Mouse (Mus musculus) hindbrain, embryonic 11.5 days (tissue): ENCODE results near the gene B130006D01Rik. TPM values are rescaled to one million over a fixed set of nuclear protein-coding genes. Genes with fewer than 3 reads are reported as not detected.
A peak's percentile ranks its signal among the peaks of the same experiment; 100 is the strongest.

Source experiments
- ATAC-seq: fragments of 200-750 bp; cut with Nextera tagmentation; 2 replicates; pipeline ENCODE4 v1.8.0; 2017; ENCODE audit warnings: mild to moderate bottlenecking, moderate TSS enrichment, moderate library complexity; ENCODE audit not compliant: low FRiP score
- DNase-seq: peaks from one replicate; pipeline ENCODE4 v3.0.0-alpha.2; 2015; ENCODE audit warnings: low spot score
- H3K27ac ChIP-seq: fragments of 300-500 bp; sonication (generic); 2 replicates; pipeline ENCODE4 v1.5.1; 2014; ENCODE audit warnings: mild to moderate bottlenecking, low read depth, low read length
- H3K27me3 ChIP-seq: fragments of 300-500 bp; sonication (generic); 2 replicates; pipeline ENCODE4 v1.6.1; 2014; ENCODE audit warnings: mild to moderate bottlenecking, low read length, moderate library complexity, mixed read lengths; ENCODE audit not compliant: control insufficient read depth, insufficient read depth
- H3K36me3 ChIP-seq: fragments of 300-500 bp; sonication (generic); 2 replicates; pipeline ENCODE4 v1.6.1; 2014; ENCODE audit warnings: mild to moderate bottlenecking, low read length, moderate library complexity, mixed read lengths; ENCODE audit not compliant: control insufficient read depth, insufficient read depth
- H3K4me1 ChIP-seq: fragments of 300-500 bp; sonication (generic); replicated peaks from 2 replicates; pipeline ENCODE4 v1.6.1; 2014; ENCODE audit warnings: low read length, mixed read lengths; ENCODE audit not compliant: control insufficient read depth, insufficient read depth
- H3K4me2 ChIP-seq: fragments of 300-500 bp; sonication (generic); replicated peaks from 2 replicates; pipeline ENCODE4 v1.6.1; 2014; ENCODE audit warnings: mild to moderate bottlenecking, low read depth, low read length
- H3K4me3 ChIP-seq: fragments of 300-500 bp; sonication (generic); 2 replicates; pipeline ENCODE4 v1.5.1; 2014; ENCODE audit warnings: low read depth, low read length
- H3K9ac ChIP-seq: fragments of 300-500 bp; sonication (generic); 2 replicates; pipeline ENCODE4 v1.6.1; 2014; ENCODE audit warnings: low read depth, low read length
- H3K9me3 ChIP-seq: fragments of 300-500 bp; sonication (generic); 2 replicates; pipeline ENCODE4 v1.6.1; 2016; ENCODE audit warnings: low read length; ENCODE audit not compliant: control insufficient read depth
- WGBS: fragments of 180-500 bp; shearing (Covaris S2); extraction: QIAGEN DNeasy Blood & Tissue Kit; methylation state at CpG from one replicate; pipeline ENCODE4 v1.1.7; 2014; 5-methylcytosine and 5-hydroxymethylcytosine counted together
- polyA plus RNA-seq: library from polyadenylated mRNA; unstranded; fragments of >200 nt; fragmentation: Nextera tagmentation; extraction: Ambion mirVana; gene quantifications from 2 replicates; pipeline ENCODE4 v1.2.1, GENCODE M21; 2014

The B130006D01Rik gene
- polyA plus RNA-seq, 1 experiment from 2014 or later, result 2.5 TPM

DNA sequence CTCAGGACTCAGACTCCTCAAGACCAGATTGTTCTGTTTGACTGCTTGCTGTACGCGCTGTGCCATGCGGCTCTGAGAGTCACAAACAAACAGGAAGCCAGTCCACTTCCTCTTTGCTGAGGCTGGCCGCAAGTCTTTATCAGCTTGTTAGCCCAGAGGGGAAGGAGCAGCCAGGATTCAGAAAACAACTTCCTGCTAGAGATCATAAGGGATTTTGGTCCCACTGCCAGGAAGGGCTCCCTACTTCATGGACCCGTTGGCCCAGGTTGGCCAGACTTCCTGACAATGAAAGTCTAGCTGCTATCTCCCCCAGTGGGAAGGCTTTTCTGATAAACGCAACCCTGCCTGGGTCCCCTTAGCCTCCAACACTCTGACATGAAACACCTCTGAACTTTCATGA, 34.9 kb upstream of the B130006D01Rik start:
- Histone ChIP-seq H3K4me2 (no peak overlapping the region; the same call in 1 of the 2 replicates), H3K9me3 (no peaks in the 10 kb centered on the region), H3K27ac (0 out of 2 replicates have a peak overlapping the region, but pooled peaks have one; percentile 13), H3K4me3 (no peak overlapping the region), H3K27me3 (no peaks in the 10 kb centered on the region), H3K36me3 (no peaks in the 10 kb centered on the region), H3K9ac (no peak overlapping the region), H3K4me1 (no peaks in the 10 kb centered on the region)
- ATAC-seq (no peak), DNase-seq (no peak)
- 84% methylated on average over 6 of the region's 6 CpGs for WGBS

- Histone ChIP-seq H3K9me3 (no peaks in the 10 kb centered on the region), H3K4me1 (no peaks in the 10 kb centered on the region), H3K4me2 (no peak overlapping the region), H3K27ac (no peak overlapping the region), H3K9ac (no peak overlapping the region), H3K27me3 (no peaks in the 10 kb centered on the region), H3K36me3 (no peaks in the 10 kb centered on the region), H3K4me3 (no peak overlapping the region)
- DNase-seq (no peak), ATAC-seq (no peak)
- 82% methylated on average over 7 of the region's 7 CpGs for WGBS
These were observed 34.4 kb upstream of the B130006D01Rik start for GRCm38 (mm10) chr11:95688981-95689380.

DNA sequence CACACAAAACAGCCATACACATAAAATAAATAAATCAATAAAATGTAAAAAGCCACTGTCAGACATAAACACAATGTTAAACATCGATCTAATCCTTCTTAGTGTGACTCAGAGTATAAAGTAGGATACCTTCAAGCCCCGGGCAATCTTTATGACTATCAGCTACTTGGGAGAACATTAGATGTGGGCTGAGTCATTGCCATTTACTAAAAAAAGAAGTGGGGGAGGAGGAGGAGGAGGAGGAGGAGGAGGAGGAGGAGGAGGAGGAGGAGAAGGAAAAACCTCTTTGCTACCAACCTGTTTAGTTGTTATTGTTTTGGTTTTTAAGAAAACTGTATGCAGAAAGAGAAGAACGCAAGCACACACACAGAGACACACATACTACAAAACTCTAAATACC, 33.8 kb upstream of the B130006D01Rik start:
- Histone ChIP-seq H3K4me1 (no peaks in the 10 kb centered on the region), H3K4me2 (no peak overlapping the region), H3K27ac (no peak overlapping the region), H3K9me3 (no peaks in the 10 kb centered on the region), H3K27me3 (no peaks in the 10 kb centered on the region), H3K36me3 (no peaks in the 10 kb centered on the region), H3K9ac (no peak overlapping the region), H3K4me3 (no peak overlapping the region)
- WGBS, result 96% methylated on average over 3 of the region's 3 CpGs
- DNase-seq (no peak), ATAC-seq (no peak)

- Histone ChIP-seq H3K4me1 (0 out of 2 replicates have a peak, but pooled peaks cover 2% of the 10 kb centered on the region), H3K4me3 (no peak overlapping the region), H3K9me3 (no peaks in the 10 kb centered on the region), H3K27ac (no peak overlapping the region), H3K4me2 (no peak overlapping the region), H3K36me3 (no peaks in the 10 kb centered on the region), H3K9ac (no peak overlapping the region), H3K27me3 (no peaks in the 10 kb centered on the region)
- WGBS, result 78% methylated on average over 5 of the region's 5 CpGs
- ATAC-seq (no peak), DNase-seq (no peak)
These were observed 24.8 kb upstream of the B130006D01Rik start for GRCm38 (mm10) chr11:95698541-95698940.

GRCm38 (mm10) chr11:95700778-95701739, 22.3 kb upstream of the B130006D01Rik start:
- Histone ChIP-seq H3K4me2 (no peak overlapping the region), H3K36me3 (no peaks in the 10 kb centered on the region), H3K27ac (no peak overlapping the region), H3K4me1 (0 out of 2 replicates have a peak, but pooled peaks cover 2% of the 10 kb centered on the region), H3K9ac (no peak overlapping the region), H3K9me3 (no peaks in the 10 kb centered on the region), H3K27me3 (no peaks in the 10 kb centered on the region), H3K4me3 (no peak overlapping the region)
- WGBS, result 93% methylated on average over 13 of the region's 13 CpGs
- ATAC-seq (no peak), DNase-seq (no peak)

GRCm38 (mm10) chr11:95704032-95704969, 19.1 kb upstream of the B130006D01Rik start:
- H3K4me3 ChIP-seq, result no peak overlapping the region
- H3K4me1 ChIP-seq, result 0 out of 2 replicates have a peak, but pooled peaks cover 2% of the 10 kb centered on the region
- H3K27me3 ChIP-seq, result no peaks in the 10 kb centered on the region
- WGBS, result 93% methylated on average over 12 of the region's 12 CpGs
- no peaks in the 10 kb centered on the region for H3K9me3 ChIP-seq
- no peak overlapping the region for H3K9ac ChIP-seq
- H3K27ac ChIP-seq, result no peak overlapping the region
- no peaks in the 10 kb centered on the region for H3K36me3 ChIP-seq
- DNase-seq, result no peak
- no peak overlapping the region for H3K4me2 ChIP-seq
- ATAC-seq, result no peak

DNA sequence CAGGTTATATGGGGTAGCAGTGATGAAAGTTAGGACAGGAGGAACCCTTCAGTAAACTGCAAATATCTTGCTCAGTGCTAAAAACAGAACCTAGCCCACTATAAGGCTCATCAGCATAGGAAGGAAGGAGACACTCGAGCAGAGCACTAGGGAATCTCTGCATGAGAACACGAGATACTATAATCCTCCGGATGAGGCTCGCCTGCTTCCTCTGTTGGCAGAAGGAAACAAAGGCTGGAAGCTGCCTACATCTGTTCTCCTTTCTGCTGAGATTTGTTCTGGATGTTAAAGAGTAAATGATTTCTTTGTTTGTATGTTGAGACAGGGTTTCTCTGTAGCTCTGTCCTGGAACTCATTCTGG, 18.4 kb upstream of the B130006D01Rik start:
- Histone ChIP-seq H3K27ac (no peak overlapping the region), H3K27me3 (no peaks in the 10 kb centered on the region), H3K9me3 (no peaks in the 10 kb centered on the region), H3K9ac (no peak overlapping the region), H3K4me1 (0 out of 2 replicates have a peak, but pooled peaks cover 2% of the 10 kb centered on the region), H3K4me3 (no peak overlapping the region), H3K4me2 (no peak overlapping the region), H3K36me3 (no peaks in the 10 kb centered on the region)
- ATAC-seq, result no peak
- WGBS, result 68% methylated on average over 4 of the region's 4 CpGs
- no peak for DNase-seq

GRCm38 (mm10) chr11:95709534-95710040, 13.8 kb upstream of the B130006D01Rik start:
- no peak overlapping the region for H3K4me2 ChIP-seq
- H3K36me3 ChIP-seq, result no peaks in the 10 kb centered on the region
- H3K9me3 ChIP-seq, result no peaks in the 10 kb centered on the region
- DNase-seq (no peak), ATAC-seq (no peak)
- 94% methylated on average over 6 of the region's 6 CpGs for WGBS
- no peak overlapping the region for H3K27ac ChIP-seq
- no peak overlapping the region for H3K9ac ChIP-seq
- H3K4me3 ChIP-seq, result no peak overlapping the region
- peaks cover 4% of the 10 kb centered on the region; the same call in 1 of the 2 replicates for H3K4me1 ChIP-seq
- H3K27me3 ChIP-seq, result no peaks in the 10 kb centered on the region
